Mouse (Mus musculus): ENCODE measurements around the gene Phf19. TPM values are rescaled to one million over a fixed set of nuclear protein-coding genes. Genes with fewer than 3 reads are reported as not detected.
A peak's percentile ranks its signal among the peaks of the same experiment; 100 is the strongest.

Gene Phf19
- polyA plus RNA-seq, 1 experiment from 2014 or later, result 35.1 TPM

GRCm38 (mm10) chr2:34920144-34920543, 6.3 kb upstream of the Phf19 start:
- no peak overlapping the region for H3K4me2 ChIP-seq (replicated peaks; ENCODE audit: low read depth, low read length)
- H3K27me3 ChIP-seq (ENCODE audit: control insufficient read depth, insufficient read depth, low read length), result no peaks in the 10 kb centered on the region
- ATAC-seq (ENCODE audit: low FRiP score, low TSS enrichment), result no peak
- H3K9ac ChIP-seq (ENCODE audit: low read depth, low read length), result no peak overlapping the region
- no peaks in the 10 kb centered on the region for H3K4me1 ChIP-seq (ENCODE audit: control insufficient read depth, insufficient read depth, low read length)
- H3K27ac ChIP-seq (ENCODE audit: low read depth, low read length), result no peak overlapping the region
- no peaks in the 10 kb centered on the region for H3K36me3 ChIP-seq (ENCODE audit: control insufficient read depth, insufficient read depth, low read length)
- H3K9me3 ChIP-seq (ENCODE audit: control insufficient read depth, low read length), result no peaks in the 10 kb centered on the region
- no peak overlapping the region for H3K4me3 ChIP-seq (ENCODE audit: low read length)
- 38% methylated on average over 2 of the region's 2 CpGs for WGBS

DNA sequence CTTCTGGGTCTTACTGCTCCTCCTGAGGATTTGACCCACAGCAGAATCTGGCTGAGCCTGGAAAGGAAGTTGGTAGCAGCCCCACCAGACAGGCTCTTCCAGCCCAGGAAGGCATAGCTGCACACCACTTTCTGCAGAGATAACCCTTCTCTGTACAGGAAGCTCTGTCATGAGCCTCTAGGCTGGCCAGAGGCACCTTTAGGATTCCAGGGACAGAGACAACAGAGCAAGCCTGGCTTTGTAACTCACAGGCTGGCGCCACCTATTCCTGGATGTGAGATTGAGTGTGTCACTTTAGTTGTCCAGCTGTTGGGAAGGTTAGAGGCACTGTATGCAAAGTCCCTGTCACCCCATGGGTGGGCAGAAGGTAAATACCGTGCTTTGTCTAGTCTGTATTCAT, 1.3 kb upstream of the Phf19 start:
- Histone ChIP-seq H3K9me3 (ENCODE audit: control insufficient read depth, low read length) (no peaks in the 10 kb centered on the region), H3K36me3 (ENCODE audit: control insufficient read depth, insufficient read depth, low read length) (peaks cover 6% of the 10 kb centered on the region; the same call in 1 of the 2 replicates), H3K9ac (ENCODE audit: low read depth, low read length) (no peak overlapping the region; the same call in 1 of the 2 replicates), H3K4me3 (ENCODE audit: low read length) (no peak overlapping the region), H3K4me1 (ENCODE audit: control insufficient read depth, insufficient read depth, low read length) (no peaks in the 10 kb centered on the region; the same call in none of the 2 replicates), H3K27me3 (ENCODE audit: control insufficient read depth, insufficient read depth, low read length) (no peaks in the 10 kb centered on the region), H3K4me2 (replicated peaks; ENCODE audit: low read depth, low read length) (no peak overlapping the region), H3K27ac (ENCODE audit: low read depth, low read length) (peak overlapping the region; percentile 71; the same call in 1 of the 2 replicates)
- WGBS, result 64% methylated on average over 2 of the region's 2 CpGs
- no peak for ATAC-seq (ENCODE audit: low FRiP score, low TSS enrichment)

- peak overlapping the region; percentile 71; the same call in 1 of the 2 replicates for H3K27ac ChIP-seq (ENCODE audit: low read depth, low read length)
- peak; percentile 44; the same call in 1 of the 2 replicates for ATAC-seq (ENCODE audit: low FRiP score, low TSS enrichment)
- peak overlapping the region; percentile 73; the same call in 1 of the 2 replicates for H3K4me2 ChIP-seq (replicated peaks; ENCODE audit: low read depth, low read length)
- no peaks in the 10 kb centered on the region for H3K27me3 ChIP-seq (ENCODE audit: control insufficient read depth, insufficient read depth, low read length)
- no peak overlapping the region; the same call in 1 of the 2 replicates for H3K9ac ChIP-seq (ENCODE audit: low read depth, low read length)
- H3K9me3 ChIP-seq (ENCODE audit: control insufficient read depth, low read length), result no peaks in the 10 kb centered on the region
- H3K4me1 ChIP-seq (ENCODE audit: control insufficient read depth, insufficient read depth, low read length), result no peaks in the 10 kb centered on the region; the same call in none of the 2 replicates
- WGBS, result 19% methylated on average over 2 of the region's 2 CpGs
- H3K36me3 ChIP-seq (ENCODE audit: control insufficient read depth, insufficient read depth, low read length), result peaks cover 8% of the 10 kb centered on the region; the same call in 1 of the 2 replicates
- H3K4me3 ChIP-seq (ENCODE audit: low read length), result peak overlapping the region; percentile 73; the same call in 1 of the 2 replicates
Observed at GRCm38 (mm10) chr2:34914823-34915082, 927 bp upstream of the Phf19 start.

DNA sequence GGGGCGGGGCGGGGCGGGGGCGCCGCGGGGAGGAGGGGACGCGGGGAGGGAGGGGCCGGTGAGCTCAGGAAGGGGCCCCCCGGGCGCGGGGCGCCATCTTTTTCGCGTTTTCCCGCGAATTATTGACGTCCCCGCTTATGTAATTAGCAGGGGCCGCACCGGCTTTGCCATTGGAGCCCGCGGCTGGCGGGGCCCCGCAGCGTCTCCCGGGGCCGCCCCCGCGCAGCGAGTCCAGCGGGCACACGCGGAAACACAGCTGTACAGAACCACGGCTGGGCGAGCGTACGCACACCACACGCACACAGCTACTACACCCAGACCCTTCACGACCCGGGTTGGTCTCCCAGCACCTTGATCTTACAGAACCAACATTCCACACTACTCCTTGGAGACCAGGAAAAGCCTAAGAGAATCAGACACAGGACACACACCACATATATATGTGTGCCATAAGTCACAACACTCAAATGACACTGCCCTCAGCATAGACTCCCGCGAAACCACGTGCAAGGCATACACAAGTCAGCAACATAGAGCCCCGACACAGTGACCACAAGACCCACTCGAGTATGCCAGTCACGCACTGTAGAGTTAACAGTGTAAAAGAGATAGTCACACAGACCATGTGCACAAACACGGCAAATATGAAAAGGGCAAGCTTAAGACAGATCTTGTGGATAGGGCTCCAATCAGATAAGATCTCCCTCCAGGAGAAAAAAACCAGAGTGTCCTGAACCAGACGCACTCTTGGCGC, 420 bp upstream of the Phf19 start:
- Histone ChIP-seq H3K27me3 (ENCODE audit: control insufficient read depth, insufficient read depth, low read length) (no peaks in the 10 kb centered on the region), H3K9me3 (ENCODE audit: control insufficient read depth, low read length) (no peaks in the 10 kb centered on the region), H3K9ac (ENCODE audit: low read depth, low read length) (peak overlapping the region; percentile 74), H3K4me2 (replicated peaks; ENCODE audit: low read depth, low read length) (peak overlapping the region; percentile 73), H3K4me3 (ENCODE audit: low read length) (peak overlapping the region; percentile 73), H3K27ac (ENCODE audit: low read depth, low read length) (peak overlapping the region; percentile 71; the same call in 1 of the 2 replicates), H3K4me1 (ENCODE audit: control insufficient read depth, insufficient read depth, low read length) (no peaks in the 10 kb centered on the region; the same call in none of the 2 replicates), H3K36me3 (ENCODE audit: control insufficient read depth, insufficient read depth, low read length) (peaks cover 10% of the 10 kb centered on the region; the same call in 1 of the 2 replicates)
- ATAC-seq (ENCODE audit: low FRiP score, low TSS enrichment), result peak; percentile 66
- 3% methylated on average over 42 of the region's 50 CpGs for WGBS

DNA sequence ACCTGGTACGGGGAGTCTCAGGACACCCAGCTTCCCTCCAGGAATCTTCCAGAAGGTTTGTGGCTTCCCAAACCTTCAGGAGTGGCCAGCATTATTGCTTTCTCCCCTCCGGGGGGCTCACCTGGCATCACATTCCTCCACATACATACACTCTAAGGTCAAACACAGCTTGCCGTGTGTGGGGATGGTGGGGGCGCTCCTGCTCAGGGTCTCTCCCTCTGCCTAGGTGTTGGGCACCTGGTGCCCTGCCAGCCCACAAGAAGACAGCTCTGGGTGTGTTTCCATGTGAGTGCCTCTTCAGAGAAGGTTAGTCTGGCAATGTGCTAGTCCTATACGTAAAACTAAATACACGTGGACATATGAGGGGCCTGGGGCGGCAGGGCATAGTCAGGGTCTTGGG, 1.2 kb downstream of the Phf19 start:
- WGBS, result 29% methylated on average over 7 of the region's 7 CpGs
- ATAC-seq (ENCODE audit: low FRiP score, low TSS enrichment), result no peak
- Histone ChIP-seq H3K4me2 (replicated peaks; ENCODE audit: low read depth, low read length) (peak overlapping the region; percentile 73), H3K27ac (ENCODE audit: low read depth, low read length) (no peak overlapping the region), H3K9me3 (ENCODE audit: control insufficient read depth, low read length) (no peaks in the 10 kb centered on the region), H3K36me3 (ENCODE audit: control insufficient read depth, insufficient read depth, low read length) (peaks cover 14% of the 10 kb centered on the region; the same call in 1 of the 2 replicates), H3K9ac (ENCODE audit: low read depth, low read length) (peak overlapping the region; percentile 74; the same call in 1 of the 2 replicates), H3K4me1 (ENCODE audit: control insufficient read depth, insufficient read depth, low read length) (no peaks in the 10 kb centered on the region; the same call in none of the 2 replicates), H3K4me3 (ENCODE audit: low read length) (peak overlapping the region; percentile 73), H3K27me3 (ENCODE audit: control insufficient read depth, insufficient read depth, low read length) (no peaks in the 10 kb centered on the region)

DNA sequence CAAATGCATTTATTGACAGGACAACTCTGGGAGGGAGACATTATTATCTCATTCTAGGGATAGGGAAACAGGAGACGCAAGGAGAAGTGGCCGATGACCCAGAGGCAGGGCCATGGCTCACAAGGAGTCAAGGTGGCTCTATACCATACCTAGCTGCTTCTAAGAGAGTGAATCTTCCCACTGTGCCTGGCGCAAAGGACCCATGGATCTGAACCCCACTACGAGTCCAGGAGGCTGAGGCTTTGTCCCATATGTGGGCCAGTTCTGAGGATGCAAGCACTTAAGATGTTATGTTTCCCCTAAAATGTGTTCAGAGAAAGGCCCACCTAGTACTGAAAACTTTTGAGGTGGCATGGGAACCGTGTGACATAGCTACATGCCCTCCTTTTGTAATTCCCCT, 2.0 kb downstream of the Phf19 start:
- Histone ChIP-seq H3K36me3 (ENCODE audit: control insufficient read depth, insufficient read depth, low read length) (peaks cover 14% of the 10 kb centered on the region; the same call in 1 of the 2 replicates), H3K27ac (ENCODE audit: low read depth, low read length) (no peak overlapping the region), H3K4me3 (ENCODE audit: low read length) (peak overlapping the region; percentile 73; the same call in 1 of the 2 replicates), H3K27me3 (ENCODE audit: control insufficient read depth, insufficient read depth, low read length) (no peaks in the 10 kb centered on the region), H3K9ac (ENCODE audit: low read depth, low read length) (no peak overlapping the region), H3K4me1 (ENCODE audit: control insufficient read depth, insufficient read depth, low read length) (no peaks in the 10 kb centered on the region; the same call in none of the 2 replicates), H3K4me2 (replicated peaks; ENCODE audit: low read depth, low read length) (peak overlapping the region; percentile 73), H3K9me3 (ENCODE audit: control insufficient read depth, low read length) (no peaks in the 10 kb centered on the region)
- no peak for ATAC-seq (ENCODE audit: low FRiP score, low TSS enrichment)
- WGBS, result 56% methylated on average over 5 of the region's 5 CpGs

GRCm38 (mm10) chr2:34909719-34910118, 4.1 kb downstream of the Phf19 start:
- no peak for ATAC-seq (ENCODE audit: low FRiP score, low TSS enrichment)
- no peaks in the 10 kb centered on the region for H3K27me3 ChIP-seq (ENCODE audit: control insufficient read depth, insufficient read depth, low read length)

DNA sequence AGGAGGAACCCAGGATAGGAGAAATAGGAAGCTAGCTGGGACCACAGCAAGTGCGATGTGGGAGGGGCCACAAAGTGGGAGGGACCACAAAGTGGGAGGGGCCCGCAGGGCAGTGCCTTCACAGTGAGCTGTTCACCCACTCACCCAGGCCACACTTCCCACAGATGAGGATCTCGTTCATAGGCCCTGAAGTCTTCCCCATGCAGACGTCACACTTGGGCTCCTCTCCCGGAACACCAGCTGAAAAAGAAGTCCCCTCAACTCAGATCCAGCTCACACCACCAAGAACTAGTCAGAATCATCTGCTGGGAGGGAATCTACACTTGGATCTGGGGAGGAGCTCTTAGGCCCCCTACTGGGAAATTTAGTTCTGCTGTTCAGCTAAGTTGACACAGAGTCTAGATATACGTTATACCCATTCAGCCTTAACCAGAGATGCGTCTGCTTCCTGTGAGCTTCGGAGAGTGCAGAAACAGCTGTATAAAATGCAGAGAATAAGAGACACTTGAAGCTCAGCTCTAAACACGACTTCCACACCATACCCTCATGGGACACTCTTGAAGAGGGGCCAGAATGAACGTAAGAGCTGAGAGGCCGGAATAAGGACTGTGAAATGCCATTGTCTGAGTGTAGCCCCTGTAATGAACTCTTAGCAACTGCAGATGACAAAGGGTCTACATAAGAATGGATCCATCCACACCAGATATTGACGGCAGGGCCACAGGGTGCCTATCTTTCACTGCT, 6.8 kb downstream of the Phf19 start:
- H3K4me2 ChIP-seq (replicated peaks; ENCODE audit: low read depth, low read length), result no peak overlapping the region
- H3K9me3 ChIP-seq (ENCODE audit: control insufficient read depth, low read length), result no peaks in the 10 kb centered on the region
- WGBS, result 42% methylated on average over 12 of the region's 12 CpGs
- H3K27ac ChIP-seq (ENCODE audit: low read depth, low read length), result no peak overlapping the region
- H3K4me1 ChIP-seq (ENCODE audit: control insufficient read depth, insufficient read depth, low read length), result peaks cover 4% of the 10 kb centered on the region
- no peaks in the 10 kb centered on the region for H3K27me3 ChIP-seq (ENCODE audit: control insufficient read depth, insufficient read depth, low read length)
- no peak overlapping the region for H3K4me3 ChIP-seq (ENCODE audit: low read length)
- H3K36me3 ChIP-seq (ENCODE audit: control insufficient read depth, insufficient read depth, low read length), result peaks cover 27% of the 10 kb centered on the region; the same call in 1 of the 2 replicates
- ATAC-seq (ENCODE audit: low FRiP score, low TSS enrichment), result no peak
- H3K9ac ChIP-seq (ENCODE audit: low read depth, low read length), result no peak overlapping the region

More at GRCm38 (mm10) chr2:34909719-34910118, 4.1 kb downstream of the Phf19 start:
- peaks cover 14% of the 10 kb centered on the region; the same call in 1 of the 2 replicates for H3K36me3 ChIP-seq (ENCODE audit: control insufficient read depth, insufficient read depth, low read length)
- no peaks in the 10 kb centered on the region for H3K9me3 ChIP-seq (ENCODE audit: control insufficient read depth, low read length)
- no peak overlapping the region for H3K4me2 ChIP-seq (replicated peaks; ENCODE audit: low read depth, low read length)
- H3K4me3 ChIP-seq (ENCODE audit: low read length), result no peak overlapping the region
- no peak overlapping the region for H3K27ac ChIP-seq (ENCODE audit: low read depth, low read length)
- WGBS, result 90% methylated on average over 4 of the region's 4 CpGs
- H3K4me1 ChIP-seq (ENCODE audit: control insufficient read depth, insufficient read depth, low read length), result no peaks in the 10 kb centered on the region; the same call in none of the 2 replicates
- H3K9ac ChIP-seq (ENCODE audit: low read depth, low read length), result no peak overlapping the region

All from kidney, embryonic 14.5 days (tissue).